Mouse (Mus musculus): Measurements from ENCODE around the gene Maml1. TPM values are rescaled to one million over a fixed set of nuclear protein-coding genes. Genes with fewer than 3 reads are reported as not detected.
A peak's percentile ranks its signal among the peaks of the same experiment; 100 is the strongest.

The Maml1 gene
- polyA plus RNA-seq, 1 experiment from 2014 or later, result 6.0 TPM

DNA sequence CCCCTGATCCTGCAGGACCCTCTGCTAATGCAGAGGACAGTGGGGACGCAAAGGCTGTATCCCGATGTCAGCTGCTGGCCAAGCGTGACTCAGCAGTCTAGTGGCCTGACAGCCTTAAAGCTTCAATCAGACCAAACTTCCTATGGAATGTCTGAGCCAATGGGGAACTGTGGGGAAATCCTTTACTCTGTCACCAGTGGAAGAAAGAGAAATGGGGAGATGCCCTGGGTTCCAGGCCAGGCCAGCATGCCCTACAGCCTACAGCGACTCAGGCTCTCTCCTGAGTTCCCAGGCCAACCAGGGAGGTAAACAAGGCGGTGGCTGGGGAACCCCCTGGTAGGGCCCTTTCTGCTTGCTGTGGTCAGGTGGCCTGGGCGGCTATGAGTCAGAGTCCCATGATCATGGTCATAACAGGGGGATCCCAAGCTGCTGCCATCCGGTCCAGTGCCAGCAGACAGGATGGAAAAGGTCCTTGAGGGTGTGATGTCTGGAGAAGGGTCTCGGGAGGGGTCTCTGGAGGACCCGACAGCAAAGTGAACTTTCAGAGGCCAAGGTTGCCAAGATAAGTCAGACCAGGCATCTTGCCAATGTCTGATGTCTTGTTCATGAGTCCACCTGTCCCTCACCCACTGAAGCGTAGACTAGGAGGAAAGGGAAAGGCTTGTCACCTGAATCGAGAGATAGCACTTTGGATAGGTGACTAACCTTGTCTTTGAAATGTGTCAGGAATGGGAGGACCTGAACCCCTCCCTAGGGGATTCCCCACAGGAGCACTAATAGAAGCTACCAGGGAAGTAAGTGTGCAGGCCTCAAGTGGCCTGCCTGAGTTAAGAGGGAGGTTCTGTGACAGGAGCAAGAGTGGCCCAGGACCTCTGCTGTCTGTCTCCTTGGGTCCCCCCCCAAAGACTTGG lies 79.0 kb downstream of the Maml1 start:
- peak; percentile 70 for DNase-seq (ENCODE audit: low spot score)
- Histone ChIP-seq H3K9ac (ENCODE audit: low read depth, low read length) (no peak overlapping the region), H3K4me1 (replicated peaks; ENCODE audit: insufficient read depth, low read length) (peaks cover 23% of the 10 kb centered on the region), H3K4me2 (ENCODE audit: low read length) (peak overlapping the region; percentile 3), H3K27me3 (ENCODE audit: insufficient read depth, low read length) (no peaks in the 10 kb centered on the region), H3K9me3 (replicated peaks; ENCODE audit: low read length) (no peaks in the 10 kb centered on the region), H3K4me3 (replicated peaks; ENCODE audit: low read depth, low read length) (no peak overlapping the region), H3K27ac (peak overlapping the region; percentile 79), H3K36me3 (ENCODE audit: insufficient read depth, low read length) (no peaks in the 10 kb centered on the region)
- TF ChIP-seq CTCF (IDR thresholded peaks at IDR 0.05; ENCODE audit: low read depth), result no peak
- WGBS, result 31% methylated on average over 11 of the region's 11 CpGs
- peak; percentile 62 for ATAC-seq (replicated peaks; ENCODE audit: low FRiP score, low read depth)

DNA sequence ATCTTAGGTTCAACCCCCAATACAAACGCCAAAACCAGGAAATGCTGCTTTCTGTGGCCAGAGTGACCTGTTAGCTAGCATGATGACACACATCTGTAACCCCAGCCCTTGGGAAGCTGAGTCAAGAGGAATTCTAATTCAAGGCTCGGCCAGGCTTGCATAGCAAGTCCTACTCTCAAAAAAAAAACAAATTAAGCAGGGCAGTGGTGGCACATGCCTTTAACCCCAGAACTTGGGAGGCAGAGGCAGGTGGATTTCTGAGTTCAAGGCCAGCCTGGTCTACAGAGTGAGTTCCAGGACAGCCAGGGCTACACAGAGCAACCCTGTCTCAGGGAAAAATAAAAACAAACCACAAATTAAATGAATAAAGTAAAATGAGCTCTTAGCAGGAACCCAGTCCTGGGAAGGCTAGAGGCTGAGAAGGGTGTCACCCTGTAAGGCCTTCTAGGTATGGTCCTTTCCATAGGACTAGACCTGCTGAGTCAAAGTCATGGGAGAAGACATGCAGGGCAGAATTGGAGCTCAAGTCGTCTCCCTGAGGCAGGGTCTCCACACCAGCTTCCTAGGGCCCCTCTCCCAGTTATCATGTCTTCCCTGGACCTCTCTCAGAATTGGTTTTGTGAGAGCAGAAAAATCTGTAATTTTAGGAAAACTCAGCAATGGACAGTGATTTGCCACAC lies 79.9 kb downstream of the Maml1 start:
- no peak for DNase-seq (ENCODE audit: low spot score)
- Histone ChIP-seq H3K4me2 (ENCODE audit: low read length) (peak overlapping the region; percentile 3; the same call in 1 of the 2 replicates), H3K9ac (ENCODE audit: low read depth, low read length) (no peak overlapping the region), H3K27ac (peak overlapping the region; percentile 79), H3K9me3 (replicated peaks; ENCODE audit: low read length) (no peaks in the 10 kb centered on the region), H3K36me3 (ENCODE audit: insufficient read depth, low read length) (peaks cover 7% of the 10 kb centered on the region), H3K4me3 (replicated peaks; ENCODE audit: low read depth, low read length) (no peak overlapping the region), H3K27me3 (ENCODE audit: insufficient read depth, low read length) (no peaks in the 10 kb centered on the region), H3K4me1 (replicated peaks; ENCODE audit: insufficient read depth, low read length) (peaks cover 23% of the 10 kb centered on the region)
- no peak for TF ChIP-seq CTCF (IDR thresholded peaks at IDR 0.05; ENCODE audit: low read depth)
- no peak for ATAC-seq (replicated peaks; ENCODE audit: low FRiP score, low read depth)
- WGBS, result 67% methylated on average over 3 of the region's 3 CpGs

DNA sequence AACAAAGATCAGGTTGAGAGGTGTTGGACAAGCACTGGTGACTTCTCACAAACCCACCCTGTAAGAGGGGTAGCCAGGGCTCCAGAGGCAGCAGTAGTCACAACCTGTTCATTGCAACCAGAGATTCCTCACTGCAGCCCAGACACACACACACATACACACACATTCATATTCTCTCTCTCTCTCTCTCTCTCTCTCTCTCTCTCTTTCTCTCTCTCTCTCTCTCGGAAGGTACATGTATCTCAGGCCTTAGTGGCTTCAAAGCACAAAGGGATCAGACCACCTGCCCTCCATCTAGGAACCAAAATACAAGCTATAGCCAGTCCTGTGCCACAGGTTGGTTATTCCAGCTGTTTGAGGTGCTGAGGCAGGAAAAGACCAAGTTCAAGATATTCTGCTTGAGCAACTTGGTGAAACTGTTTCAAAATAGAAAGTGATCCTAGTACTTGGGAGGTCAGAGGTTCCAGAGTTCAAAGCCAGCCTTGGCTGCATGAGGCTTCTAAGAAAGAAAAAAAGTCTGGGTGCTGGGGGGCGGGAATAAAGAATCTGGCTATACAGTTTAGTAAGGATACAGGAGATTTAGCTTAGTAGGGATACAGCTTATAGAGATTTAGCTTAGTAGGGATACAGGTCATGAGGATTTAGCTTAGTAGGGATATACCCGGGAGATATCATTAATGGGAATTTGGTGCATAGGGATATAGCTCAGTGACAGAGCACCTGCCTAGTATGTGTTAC lies 80.6 kb downstream of the Maml1 start:
- Histone ChIP-seq H3K27ac (peak overlapping the region; percentile 100), H3K4me1 (replicated peaks; ENCODE audit: insufficient read depth, low read length) (peaks cover 22% of the 10 kb centered on the region), H3K4me2 (ENCODE audit: low read length) (peak overlapping the region; percentile 67), H3K4me3 (replicated peaks; ENCODE audit: low read depth, low read length) (peak overlapping the region; percentile 99), H3K27me3 (ENCODE audit: insufficient read depth, low read length) (no peaks in the 10 kb centered on the region), H3K36me3 (ENCODE audit: insufficient read depth, low read length) (peaks cover 14% of the 10 kb centered on the region), H3K9me3 (replicated peaks; ENCODE audit: low read length) (no peaks in the 10 kb centered on the region), H3K9ac (ENCODE audit: low read depth, low read length) (no peak overlapping the region; the same call in 1 of the 2 replicates)
- ATAC-seq (replicated peaks; ENCODE audit: low FRiP score, low read depth), result no peak
- DNase-seq (ENCODE audit: low spot score), result no peak
- no peak for TF ChIP-seq CTCF (IDR thresholded peaks at IDR 0.05; ENCODE audit: low read depth)
- 89% methylated on average over 3 of the region's 3 CpGs for WGBS

DNA sequence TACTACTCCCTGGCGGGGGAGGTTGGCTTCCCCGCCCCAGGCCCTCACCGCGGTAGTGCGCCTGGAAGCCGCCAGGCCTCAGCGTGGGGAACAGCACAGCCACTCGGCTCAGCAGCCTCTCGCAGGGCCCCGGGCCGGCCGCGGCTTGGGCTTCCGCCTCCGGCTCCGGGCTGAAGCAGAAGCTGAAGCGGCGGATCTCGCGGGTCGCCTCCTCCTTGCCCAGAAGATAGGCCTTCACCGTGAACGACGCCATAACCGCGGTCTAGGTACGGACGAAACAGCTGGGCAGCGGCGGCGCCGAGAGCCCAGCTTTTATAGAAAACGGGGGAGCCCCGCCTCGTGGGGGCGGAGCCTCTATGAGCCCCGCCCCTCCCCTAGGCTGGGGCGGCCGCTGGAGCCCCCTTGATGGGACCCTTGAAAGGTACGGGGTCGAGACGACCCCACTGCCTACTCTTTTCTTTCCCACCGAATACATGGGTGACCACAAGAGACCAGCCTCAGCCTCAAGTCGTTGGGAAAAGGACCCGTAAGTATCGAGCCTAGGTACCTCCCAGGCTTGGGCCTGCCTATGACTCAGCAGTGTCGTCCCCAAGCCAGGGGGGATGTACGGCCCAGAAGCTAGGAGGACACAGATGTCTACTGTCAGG lies 81.5 kb downstream of the Maml1 start, which contains the start of the genes Sqstm1 and Mgat4b:
TSS of gene Sqstm1 (minus strand) at position 323 of the 647 bp plus-strand sequence.
TSS of gene Mgat4b (plus strand) at position 386 of the 647 bp plus-strand sequence.
- DNase-seq (ENCODE audit: low spot score), result peak; percentile 86
- 2% methylated on average over 48 of the region's 48 CpGs for WGBS

DNA sequence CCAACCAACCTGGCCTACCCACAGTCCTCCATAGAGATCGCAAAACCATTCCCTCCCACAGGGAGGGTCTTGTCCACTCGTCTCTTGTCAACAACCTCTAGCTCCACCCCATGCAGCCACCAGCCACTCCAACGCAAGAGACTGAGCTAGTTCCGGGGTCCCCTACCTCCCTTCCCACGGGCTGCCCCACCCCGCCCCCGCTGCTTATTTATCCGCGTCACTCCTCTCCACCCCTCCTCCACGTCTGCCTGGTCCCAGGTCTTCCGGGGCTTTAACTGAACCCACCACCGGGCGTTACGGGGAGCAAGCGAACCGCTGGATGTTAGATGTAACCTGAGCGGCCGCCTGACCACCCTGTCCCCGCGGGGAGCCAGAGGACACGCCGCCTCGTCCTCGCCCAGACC lies 82.0 kb downstream of the Maml1 start:
- Histone ChIP-seq H3K9me3 (replicated peaks; ENCODE audit: low read length) (no peaks in the 10 kb centered on the region), H3K27ac (peak overlapping the region; percentile 100), H3K36me3 (ENCODE audit: insufficient read depth, low read length) (peaks cover 28% of the 10 kb centered on the region), H3K4me1 (replicated peaks; ENCODE audit: insufficient read depth, low read length) (peaks cover 9% of the 10 kb centered on the region), H3K4me2 (ENCODE audit: low read length) (peak overlapping the region; percentile 67), H3K9ac (ENCODE audit: low read depth, low read length) (peak overlapping the region; percentile 99), H3K27me3 (ENCODE audit: insufficient read depth, low read length) (no peaks in the 10 kb centered on the region), H3K4me3 (replicated peaks; ENCODE audit: low read depth, low read length) (peak overlapping the region; percentile 99)
- DNase-seq (ENCODE audit: low spot score) (peak; percentile 99), ATAC-seq (replicated peaks; ENCODE audit: low FRiP score, low read depth) (peak; percentile 92)
- 0% methylated on average over 24 of the region's 24 CpGs for WGBS
- 0 out of 2 replicates have a peak, but pooled peaks have one; percentile 6 for TF ChIP-seq CTCF (IDR thresholded peaks at IDR 0.05; ENCODE audit: low read depth)

More for the DNA sequence above, 81.5 kb downstream of the Maml1 start, which contains the start of the genes Sqstm1 and Mgat4b:
- peak; percentile 59 for ATAC-seq (replicated peaks; ENCODE audit: low FRiP score, low read depth)
- no peak for TF ChIP-seq CTCF (IDR thresholded peaks at IDR 0.05; ENCODE audit: low read depth)
- Histone ChIP-seq H3K27me3 (ENCODE audit: insufficient read depth, low read length) (no peaks in the 10 kb centered on the region), H3K4me2 (ENCODE audit: low read length) (peak within 1 kb of the TSS; percentile 67), H3K9ac (ENCODE audit: low read depth, low read length) (peak within 1 kb of the TSS; percentile 99), H3K36me3 (ENCODE audit: insufficient read depth, low read length) (peaks cover 23% of the 10 kb centered on the region), H3K4me3 (replicated peaks; ENCODE audit: low read depth, low read length) (peak within 1 kb of the TSS; percentile 99), H3K27ac (peak within 1 kb of the TSS; percentile 100), H3K9me3 (replicated peaks; ENCODE audit: low read length) (no peaks in the 10 kb centered on the region), H3K4me1 (replicated peaks; ENCODE audit: insufficient read depth, low read length) (peaks cover 14% of the 10 kb centered on the region)

All from kidney, postnatal 0 days (tissue).